Mouse (Mus musculus): Measurements from ENCODE around the gene Foxred2.

DNA sequence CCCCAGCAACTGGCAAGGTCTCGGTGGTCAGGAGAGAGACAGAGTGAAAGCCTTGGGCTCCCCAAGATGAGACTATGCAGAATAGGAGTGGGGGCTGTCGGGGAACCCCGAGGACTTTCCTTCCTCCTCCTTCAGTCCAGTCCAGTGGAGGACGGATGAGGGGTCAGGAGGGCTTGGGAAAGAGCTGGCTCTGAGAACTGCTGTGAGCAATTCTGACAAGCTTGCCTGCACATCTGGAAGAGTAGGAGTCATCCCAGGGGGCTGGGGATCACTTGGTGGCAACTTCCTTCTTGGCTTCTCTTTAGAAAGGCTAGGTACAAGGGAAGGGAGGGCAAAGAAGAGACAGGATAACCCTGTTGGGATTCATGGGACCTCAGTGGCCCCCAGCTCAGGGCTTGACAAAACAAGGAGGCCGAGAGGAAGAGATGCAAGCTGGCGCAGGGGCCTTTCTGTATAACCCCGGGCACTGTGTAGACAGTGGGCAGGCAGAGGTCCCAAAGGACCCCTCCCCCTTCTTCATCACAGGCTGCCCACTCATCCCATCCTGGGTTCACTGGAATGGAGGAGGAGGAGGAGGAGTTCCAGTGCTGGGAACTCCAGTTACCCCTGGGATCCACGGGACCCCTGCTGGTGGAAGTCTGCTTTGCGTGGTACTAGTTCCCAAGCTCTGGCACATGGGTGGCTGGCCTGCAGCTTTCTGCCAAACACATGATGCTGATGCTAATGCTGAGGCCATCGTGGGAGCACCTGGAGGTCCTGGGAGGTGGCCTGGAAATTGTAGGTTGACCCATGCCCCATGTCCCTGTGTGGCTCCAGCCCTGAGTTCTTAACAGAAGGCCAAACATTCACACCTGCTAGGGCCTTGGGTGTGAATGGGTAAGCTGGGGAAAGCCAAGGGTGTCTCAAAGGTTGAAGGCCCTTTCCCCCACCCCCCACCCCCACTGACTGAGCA lies 35.7 kb downstream of the Foxred2 start:
- TF ChIP-seq CTCF (IDR thresholded peaks at IDR 0.05; ENCODE audit: extremely low read depth, insufficient read depth, insufficient read length, insufficient replicate concordance) = peak; percentile 3; the same call in 1 of the 2 replicates
- no peak for TF ChIP-seq POLR2A (IDR thresholded peaks at IDR 0.05; ENCODE audit: low read depth, low read length)
